Mouse (Mus musculus) heart, postnatal 0 days (tissue): ENCODE measurements around the gene Ssh2. TPM values are rescaled to one million over a fixed set of nuclear protein-coding genes. Genes with fewer than 3 reads are reported as not detected.
A peak's percentile ranks its signal among the peaks of the same experiment; 100 is the strongest.

Experiments
- ATAC-seq: fragments of 200-750 bp; cut with Nextera tagmentation; 2 replicates; pipeline ENCODE4 v1.8.0; 2017; ENCODE audit warnings: low read depth, moderate number of reproducible peaks, moderate library complexity; ENCODE audit not compliant: insufficient read depth
- DNase-seq: peaks from one replicate; pipeline ENCODE4 v3.0.0-alpha.2; 2016; ENCODE audit warnings: low spot score
- H3K27ac ChIP-seq: fragments of 300-500 bp; sonication (generic); 2 replicates; pipeline ENCODE4 v1.5.1; 2014; ENCODE audit warnings: low read depth, mild to moderate bottlenecking
- H3K27me3 ChIP-seq: fragments of 300-500 bp; sonication (generic); 2 replicates; pipeline ENCODE4 v1.6.1; 2014; ENCODE audit warnings: low read length, mixed read lengths; ENCODE audit not compliant: control insufficient read depth, insufficient read depth
- H3K36me3 ChIP-seq: fragments of 300-500 bp; sonication (generic); replicated peaks from 2 replicates; pipeline ENCODE4 v1.6.1; 2014; ENCODE audit warnings: low read length, mixed read lengths; ENCODE audit not compliant: control insufficient read depth, insufficient read depth
- H3K4me1 ChIP-seq: fragments of 300-500 bp; sonication (generic); 2 replicates; pipeline ENCODE4 v1.6.1; 2014; ENCODE audit warnings: antibody characterized with exemption; ENCODE audit not compliant: control insufficient read depth, insufficient read depth
- H3K4me2 ChIP-seq: fragments of 300-500 bp; sonication (generic); 2 replicates; pipeline ENCODE4 v1.6.1; 2014; ENCODE audit warnings: low read depth, mild to moderate bottlenecking, low read length, moderate library complexity
- H3K4me3 ChIP-seq: fragments of 300-500 bp; sonication (generic); 2 replicates; pipeline ENCODE4 v1.5.1; 2014; ENCODE audit warnings: low read depth, low read length
- H3K9ac ChIP-seq: fragments of 300-500 bp; sonication (generic); replicated peaks from 2 replicates; pipeline ENCODE4 v1.6.1; 2014; ENCODE audit warnings: low read depth, low read length, mixed read lengths
- H3K9me3 ChIP-seq: fragments of 300-500 bp; sonication (generic); replicated peaks from 2 replicates; pipeline ENCODE4 v1.6.1; 2016; ENCODE audit warnings: low read length; ENCODE audit not compliant: control insufficient read depth
- CTCF ChIP-seq: IDR thresholded peaks from 2 replicates; pipeline ENCODE4 v1.5.1; 2016; ENCODE audit warnings: antibody characterized with exemption, control low read depth, low read depth
- EP300 ChIP-seq: IDR thresholded peaks from 2 replicates; pipeline ENCODE4 v1.6.1; 2016; ENCODE audit warnings: antibody characterized with exemption, low read depth
- WGBS: fragments of 180-500 bp; shearing (Covaris S2); extraction: QIAGEN DNeasy Blood & Tissue Kit; methylation state at CpG from one replicate; pipeline ENCODE4 v1.1.7; 2014; 5-methylcytosine and 5-hydroxymethylcytosine counted together
- polyA plus RNA-seq: library from polyadenylated mRNA; unstranded; fragments of >200 nt; fragmentation: Nextera tagmentation; extraction: Ambion mirVana; gene quantifications from 2 replicates; pipeline ENCODE4 v1.2.1, GENCODE M21; 2015
- total RNA-seq: library from RNA; depleted of rRNA; stranded (reverse); fragments of >200 nt; gene quantifications from 2 replicates; pipeline ENCODE4 v1.2.3, GENCODE M21; 2014; ENCODE audit warnings: low replicate concordance

Gene Ssh2
- total and polyA plus RNA-seq, 2 experiments from 2014 or later, result 21.0 to 60.6 TPM

DNA sequence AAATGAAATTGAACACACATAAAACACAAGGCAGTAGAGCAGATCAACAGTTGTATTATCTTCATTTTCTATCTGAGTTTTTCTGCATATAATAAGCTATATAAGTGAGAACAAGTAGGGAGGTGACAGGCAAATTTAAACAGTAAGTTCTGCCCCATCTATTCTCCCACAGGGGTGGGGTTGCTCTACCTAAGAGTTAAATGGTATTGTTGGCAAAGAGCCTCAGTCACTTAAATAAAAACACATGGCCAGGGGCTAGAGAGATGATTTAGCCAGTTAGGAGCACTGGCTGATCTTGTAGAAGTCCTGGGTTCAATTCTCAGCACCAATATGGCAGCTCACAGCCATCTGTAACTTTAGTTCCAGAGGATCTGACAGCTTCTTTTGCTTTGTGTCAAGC is 155.6 kb downstream of the Ssh2 start:
- no peak for TF ChIP-seq EP300
- no peak for TF ChIP-seq CTCF
- DNase-seq (no peak), ATAC-seq (no peak)
- Histone ChIP-seq H3K4me3 (no peak overlapping the region), H3K9ac (no peak overlapping the region), H3K27me3 (no peaks in the 10 kb centered on the region), H3K36me3 (no peaks in the 10 kb centered on the region), H3K4me2 (no peak overlapping the region), H3K27ac (peak overlapping the region; percentile 57), H3K9me3 (no peaks in the 10 kb centered on the region), H3K4me1 (peaks cover 41% of the 10 kb centered on the region)

DNA sequence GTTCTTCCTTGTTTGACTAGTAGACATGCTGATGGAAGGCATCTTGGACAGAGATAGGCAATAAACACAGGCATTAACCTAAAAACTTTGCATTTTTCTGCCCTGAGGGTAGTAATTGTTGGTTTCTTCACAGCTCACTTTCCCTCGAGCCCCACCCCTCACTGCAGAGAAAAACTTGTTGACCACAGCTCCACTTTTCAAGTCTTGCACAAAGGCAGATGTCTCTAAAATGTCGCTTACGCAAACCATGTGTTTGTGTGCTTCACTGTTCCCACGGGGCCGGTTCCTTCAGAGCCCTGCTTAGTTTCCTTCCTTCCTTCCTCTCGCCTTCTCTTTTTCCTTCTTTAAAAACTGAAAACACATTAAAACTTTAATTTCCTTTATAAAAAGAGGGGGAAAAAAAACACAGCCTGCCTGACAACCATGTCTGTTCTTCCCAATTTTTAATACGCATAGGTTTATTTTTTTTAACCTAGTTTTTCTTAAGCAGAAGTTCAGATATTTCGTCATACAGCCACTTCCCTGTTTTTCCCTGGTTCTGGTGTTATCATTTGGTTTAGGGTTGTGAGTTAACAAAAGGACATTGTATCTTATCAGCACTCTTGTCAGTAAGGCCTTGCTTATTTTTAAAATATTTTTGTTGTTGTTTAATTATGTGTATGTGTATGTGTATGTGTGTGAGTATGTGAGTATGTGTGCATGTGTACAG is 156.3 kb downstream of the Ssh2 start:
- ATAC-seq, result no peak
- WGBS, result 43% methylated on average over 8 of the region's 8 CpGs

GRCm38 (mm10) chr11:77378622-77379021 is 162.5 kb downstream of the Ssh2 start:
- WGBS, result 92% methylated on average over 2 of the region's 2 CpGs
- TF ChIP-seq CTCF (no peak), EP300 (no peak)
- Histone ChIP-seq H3K27ac (no peak overlapping the region), H3K27me3 (no peaks in the 10 kb centered on the region), H3K9ac (no peak overlapping the region), H3K36me3 (no peaks in the 10 kb centered on the region), H3K4me3 (no peak overlapping the region), H3K4me1 (peaks cover 24% of the 10 kb centered on the region), H3K9me3 (no peaks in the 10 kb centered on the region), H3K4me2 (no peak overlapping the region)
- DNase-seq, result no peak
- ATAC-seq, result no peak

More for the DNA sequence above, 156.3 kb downstream of the Ssh2 start:
- Histone ChIP-seq H3K4me2 (no peak overlapping the region), H3K36me3 (no peaks in the 10 kb centered on the region), H3K4me1 (peaks cover 42% of the 10 kb centered on the region), H3K4me3 (no peak overlapping the region), H3K9me3 (no peaks in the 10 kb centered on the region), H3K9ac (no peak overlapping the region), H3K27me3 (no peaks in the 10 kb centered on the region), H3K27ac (peak overlapping the region; percentile 57)
- DNase-seq, result peak; percentile 52
- TF ChIP-seq CTCF (no peak), EP300 (no peak)

- H3K27me3 ChIP-seq, result no peaks in the 10 kb centered on the region
- TF ChIP-seq CTCF (no peak), EP300 (no peak)
- H3K4me1 ChIP-seq, result peaks cover 40% of the 10 kb centered on the region
- H3K4me3 ChIP-seq, result no peak overlapping the region
- H3K9ac ChIP-seq, result no peak overlapping the region
- no peak overlapping the region; the same call in 1 of the 2 replicates for H3K27ac ChIP-seq
- WGBS, result 66% methylated on average over 3 of the region's 3 CpGs
- no peaks in the 10 kb centered on the region for H3K36me3 ChIP-seq
- no peak overlapping the region for H3K4me2 ChIP-seq
- no peaks in the 10 kb centered on the region for H3K9me3 ChIP-seq
- DNase-seq (no peak), ATAC-seq (no peak)
These were observed 165.1 kb downstream of the Ssh2 start for GRCm38 (mm10) chr11:77381174-77381573.

DNA sequence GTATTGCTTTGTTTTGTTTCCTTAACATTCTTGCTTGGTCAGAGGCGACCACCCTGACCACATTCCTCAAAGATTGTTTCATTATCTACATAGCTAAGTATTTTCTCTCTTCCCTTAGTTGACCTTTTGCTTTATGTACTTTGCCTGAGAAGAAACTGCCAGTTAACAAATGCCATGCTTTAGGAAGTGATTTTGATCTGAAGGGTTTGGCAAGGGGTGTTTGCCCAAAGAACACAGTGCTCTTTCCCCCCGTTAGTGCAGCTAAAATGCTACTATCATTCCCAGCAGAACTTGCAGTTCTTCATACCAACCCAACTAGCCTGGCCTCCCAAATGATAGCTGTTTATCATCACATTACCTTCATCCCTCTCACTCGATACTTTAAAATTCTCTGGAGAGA is 168.1 kb downstream of the Ssh2 start:
- H3K27me3 ChIP-seq, result no peaks in the 10 kb centered on the region
- DNase-seq (no peak), ATAC-seq (no peak)
- H3K4me2 ChIP-seq, result no peak overlapping the region
- H3K36me3 ChIP-seq, result no peaks in the 10 kb centered on the region
- TF ChIP-seq EP300, result no peak
- TF ChIP-seq CTCF, result no peak
- H3K9ac ChIP-seq, result no peak overlapping the region
- WGBS, result 39% methylated on average over 3 of the region's 3 CpGs
- H3K4me3 ChIP-seq, result no peak overlapping the region
- peak overlapping the region; percentile 43; the same call in 1 of the 2 replicates for H3K27ac ChIP-seq
- H3K9me3 ChIP-seq, result no peaks in the 10 kb centered on the region
- peaks cover 34% of the 10 kb centered on the region for H3K4me1 ChIP-seq
